Mouse (Mus musculus) midbrain, embryonic 12.5 days (tissue): ENCODE measurements around the gene Gata2. TPM values are rescaled to one million over a fixed set of nuclear protein-coding genes. Genes with fewer than 3 reads are reported as not detected.

Source experiments
- ATAC-seq: fragments of 200-750 bp; cut with Nextera tagmentation; 2 replicates; pipeline ENCODE4 v1.8.0; 2017; ENCODE audit warnings: low read depth, moderate TSS enrichment, moderate library complexity; ENCODE audit not compliant: low FRiP score
- H3K27ac ChIP-seq: fragments of 300-500 bp; sonication (generic); replicated peaks from 2 replicates; pipeline ENCODE4 v1.5.1; 2016; ENCODE audit warnings: mild to moderate bottlenecking
- H3K27me3 ChIP-seq: fragments of 300-500 bp; sonication (generic); 2 replicates; pipeline ENCODE4 v1.6.1; 2016; ENCODE audit warnings: mild to moderate bottlenecking
- H3K36me3 ChIP-seq: fragments of 300-500 bp; sonication (generic); 2 replicates; pipeline ENCODE4 v1.6.1; 2016
- H3K4me1 ChIP-seq: fragments of 300-500 bp; sonication (generic); 2 replicates; pipeline ENCODE4 v1.6.1; 2016
- H3K4me2 ChIP-seq: fragments of 300-500 bp; sonication (generic); replicated peaks from 2 replicates; pipeline ENCODE4 v1.6.1; 2016; ENCODE audit warnings: mild to moderate bottlenecking, moderate library complexity
- H3K4me3 ChIP-seq: fragments of 300-500 bp; sonication (generic); 2 replicates; pipeline ENCODE4 v1.5.1; 2016; ENCODE audit warnings: mild to moderate bottlenecking
- H3K9ac ChIP-seq: fragments of 300-500 bp; sonication (generic); replicated peaks from 2 replicates; pipeline ENCODE4 v1.6.1; 2016; ENCODE audit warnings: mild to moderate bottlenecking, moderate library complexity
- H3K9me3 ChIP-seq: fragments of 300-500 bp; sonication (generic); 2 replicates; pipeline ENCODE4 v1.6.1; 2016; ENCODE audit warnings: mild to moderate bottlenecking
- WGBS: fragments of 180-500 bp; shearing (Covaris S2); methylation state at CpG from one replicate; pipeline ENCODE4 v1.1.7; 2016; 5-methylcytosine and 5-hydroxymethylcytosine counted together
- polyA plus RNA-seq: library from polyadenylated mRNA; unstranded; fragments of >200 nt; fragmentation: Nextera tagmentation; extraction: Ambion mirVana; gene quantifications from 2 replicates; pipeline ENCODE4 v1.2.1, GENCODE M21; 2016

The Gata2 gene
- polyA plus RNA-seq, 1 experiment from 2014 or later = 45.5 TPM

GRCm38 (mm10) chr6:88203791-88204405, 10.2 kb downstream of the Gata2 start:
- Histone ChIP-seq H3K27ac (no peak overlapping the region; the same call in 1 of the 2 replicates), H3K4me2 (peak overlapping the region; percentile 21; the same call in 1 of the 2 replicates), H3K9ac (no peak overlapping the region), H3K27me3 (peaks cover 98% of the 10 kb centered on the region), H3K36me3 (no peaks in the 10 kb centered on the region), H3K4me3 (peak overlapping the region; percentile 9; the same call in 1 of the 2 replicates), H3K9me3 (no peaks in the 10 kb centered on the region), H3K4me1 (peaks cover 18% of the 10 kb centered on the region; the same call in 1 of the 2 replicates)
- no peak for ATAC-seq
- 6% methylated on average over 10 of the region's 10 CpGs for WGBS

- H3K9ac ChIP-seq = no peak overlapping the region
- H3K4me2 ChIP-seq = peak overlapping the region; percentile 6; the same call in 1 of the 2 replicates
- 5% methylated on average over 25 of the region's 25 CpGs for WGBS
- H3K9me3 ChIP-seq = no peaks in the 10 kb centered on the region
- peaks cover 93% of the 10 kb centered on the region for H3K27me3 ChIP-seq
- H3K27ac ChIP-seq = no peak overlapping the region
- no peak overlapping the region for H3K4me3 ChIP-seq
- H3K36me3 ChIP-seq = no peaks in the 10 kb centered on the region
- peaks cover 10% of the 10 kb centered on the region; the same call in 1 of the 2 replicates for H3K4me1 ChIP-seq
- ATAC-seq = no peak
Observed at GRCm38 (mm10) chr6:88204531-88205385, 11.1 kb downstream of the Gata2 start.

- no peak overlapping the region for H3K4me3 ChIP-seq
- H3K4me2 ChIP-seq = no peak overlapping the region
- peaks cover 93% of the 10 kb centered on the region for H3K27me3 ChIP-seq
- no peaks in the 10 kb centered on the region for H3K9me3 ChIP-seq
- no peak overlapping the region for H3K9ac ChIP-seq
- 12% methylated on average over 7 of the region's 7 CpGs for WGBS
- no peak overlapping the region for H3K27ac ChIP-seq
- peaks cover 8% of the 10 kb centered on the region; the same call in 1 of the 2 replicates for H3K4me1 ChIP-seq
- ATAC-seq = no peak
- no peaks in the 10 kb centered on the region for H3K36me3 ChIP-seq
Observed at GRCm38 (mm10) chr6:88205386-88205700, 11.7 kb downstream of the Gata2 start.

GRCm38 (mm10) chr6:88205937-88206336, 12.2 kb downstream of the Gata2 start:
- Histone ChIP-seq H3K9me3 (no peaks in the 10 kb centered on the region), H3K27me3 (peaks cover 87% of the 10 kb centered on the region), H3K36me3 (no peaks in the 10 kb centered on the region), H3K27ac (no peak overlapping the region), H3K4me1 (peaks cover 8% of the 10 kb centered on the region; the same call in 1 of the 2 replicates), H3K4me3 (no peak overlapping the region), H3K9ac (no peak overlapping the region), H3K4me2 (no peak overlapping the region)
- no peak for ATAC-seq
- WGBS = 7% methylated on average over 9 of the region's 9 CpGs

GRCm38 (mm10) chr6:88206566-88206965, 12.9 kb downstream of the Gata2 start:
- H3K9me3 ChIP-seq = no peaks in the 10 kb centered on the region
- peaks cover 81% of the 10 kb centered on the region for H3K27me3 ChIP-seq
- peaks cover 8% of the 10 kb centered on the region; the same call in 1 of the 2 replicates for H3K4me1 ChIP-seq
- no peak overlapping the region for H3K27ac ChIP-seq
- no peaks in the 10 kb centered on the region for H3K36me3 ChIP-seq
- H3K4me3 ChIP-seq = no peak overlapping the region
- no peak overlapping the region for H3K4me2 ChIP-seq
- WGBS = 34% methylated on average over 7 of the region's 7 CpGs
- ATAC-seq = no peak
- no peak overlapping the region for H3K9ac ChIP-seq

- Histone ChIP-seq H3K36me3 (no peaks in the 10 kb centered on the region), H3K4me3 (no peak overlapping the region), H3K27ac (no peak overlapping the region), H3K9ac (no peak overlapping the region), H3K9me3 (no peaks in the 10 kb centered on the region), H3K4me2 (no peak overlapping the region), H3K4me1 (peaks cover 8% of the 10 kb centered on the region; the same call in 1 of the 2 replicates), H3K27me3 (peaks cover 71% of the 10 kb centered on the region)
- ATAC-seq = no peak
- 87% methylated on average over 10 of the region's 10 CpGs for WGBS
Observed at GRCm38 (mm10) chr6:88207403-88208033, 13.8 kb downstream of the Gata2 start.

GRCm38 (mm10) chr6:88208321-88208720, 14.6 kb downstream of the Gata2 start:
- Histone ChIP-seq H3K36me3 (no peaks in the 10 kb centered on the region), H3K4me1 (peaks cover 7% of the 10 kb centered on the region; the same call in 1 of the 2 replicates), H3K27ac (no peak overlapping the region), H3K4me2 (no peak overlapping the region), H3K4me3 (no peak overlapping the region), H3K9ac (no peak overlapping the region), H3K27me3 (peaks cover 63% of the 10 kb centered on the region), H3K9me3 (no peaks in the 10 kb centered on the region)
- ATAC-seq = no peak
- WGBS = 86% methylated on average over 3 of the region's 3 CpGs

- no peak overlapping the region for H3K27ac ChIP-seq
- no peak for ATAC-seq
- no peaks in the 10 kb centered on the region for H3K36me3 ChIP-seq
- H3K27me3 ChIP-seq = peaks cover 55% of the 10 kb centered on the region
- H3K9me3 ChIP-seq = no peaks in the 10 kb centered on the region
- 0 out of 2 replicates have a peak, but pooled peaks cover 2% of the 10 kb centered on the region for H3K4me1 ChIP-seq
- 79% methylated on average over 5 of the region's 5 CpGs for WGBS
- H3K4me3 ChIP-seq = no peak overlapping the region
- no peak overlapping the region for H3K4me2 ChIP-seq
- no peak overlapping the region for H3K9ac ChIP-seq
Observed at GRCm38 (mm10) chr6:88209453-88209852, 15.8 kb downstream of the Gata2 start.

- Histone ChIP-seq H3K36me3 (no peaks in the 10 kb centered on the region), H3K4me3 (no peak overlapping the region), H3K4me2 (no peak overlapping the region), H3K27me3 (peaks cover 48% of the 10 kb centered on the region), H3K9ac (no peak overlapping the region), H3K9me3 (no peaks in the 10 kb centered on the region), H3K4me1 (no peaks in the 10 kb centered on the region), H3K27ac (no peak overlapping the region)
- ATAC-seq = no peak
- 60% methylated on average over 3 of the region's 3 CpGs for WGBS
Observed at GRCm38 (mm10) chr6:88210182-88210581, 16.5 kb downstream of the Gata2 start.

- H3K36me3 ChIP-seq = no peaks in the 10 kb centered on the region
- 0 out of 2 replicates have a peak, but pooled peaks cover 5% of the 10 kb centered on the region for H3K9me3 ChIP-seq
- H3K9ac ChIP-seq = no peak overlapping the region
- no peak overlapping the region for H3K4me3 ChIP-seq
- 38% methylated on average over 6 of the region's 6 CpGs for WGBS
- H3K4me2 ChIP-seq = no peak overlapping the region
- no peak for ATAC-seq
- H3K27me3 ChIP-seq = peaks cover 6% of the 10 kb centered on the region; the same call in 1 of the 2 replicates
- H3K27ac ChIP-seq = no peak overlapping the region
- H3K4me1 ChIP-seq = no peaks in the 10 kb centered on the region
Observed at GRCm38 (mm10) chr6:88215797-88216196, 22.1 kb downstream of the Gata2 start.

- no peak overlapping the region for H3K4me3 ChIP-seq
- peaks cover 6% of the 10 kb centered on the region; the same call in 1 of the 2 replicates for H3K27me3 ChIP-seq
- no peak overlapping the region for H3K4me2 ChIP-seq
- no peaks in the 10 kb centered on the region for H3K36me3 ChIP-seq
- H3K27ac ChIP-seq = no peak overlapping the region
- H3K9ac ChIP-seq = no peak overlapping the region
- no peak for ATAC-seq
- no peaks in the 10 kb centered on the region for H3K4me1 ChIP-seq
- H3K9me3 ChIP-seq = 0 out of 2 replicates have a peak, but pooled peaks cover 5% of the 10 kb centered on the region
- WGBS = 79% methylated on average over 4 of the region's 4 CpGs
Observed at GRCm38 (mm10) chr6:88216199-88216598, 22.5 kb downstream of the Gata2 start.

GRCm38 (mm10) chr6:88219094-88219493, 25.4 kb downstream of the Gata2 start:
- H3K9ac ChIP-seq = no peak overlapping the region
- no peak overlapping the region for H3K4me3 ChIP-seq
- 0 out of 2 replicates have a peak, but pooled peaks cover 5% of the 10 kb centered on the region for H3K9me3 ChIP-seq
- no peaks in the 10 kb centered on the region for H3K36me3 ChIP-seq
- H3K4me1 ChIP-seq = no peaks in the 10 kb centered on the region
- peaks cover 2% of the 10 kb centered on the region; the same call in 1 of the 2 replicates for H3K27me3 ChIP-seq
- H3K4me2 ChIP-seq = no peak overlapping the region
- no peak overlapping the region for H3K27ac ChIP-seq
- WGBS = 11% methylated on average over 4 of the region's 4 CpGs
- no peak for ATAC-seq
